Mouse (Mus musculus) kidney, adult 11 months (tissue): ENCODE data around the gene AC131692.1.

Source experiments
- DNase-seq: peaks from one replicate; pipeline ENCODE4 v3.0.0; 2022

The AC131692.1 gene

GRCm38 (mm10) chr19:6094119-6094518, at the start of gene AC131692.1:
AC131692.1 (plus strand) TSS chr19:6094419.
- DNase-seq, result no peak

GRCm38 (mm10) chr19:6045366-6046293, 48.6 kb upstream of the AC131692.1 start:
- no peak for DNase-seq

GRCm38 (mm10) chr19:6046294-6047153, 47.7 kb upstream of the AC131692.1 start, which contains the start of gene Syvn1:
Syvn1 (plus strand) TSS chr19:6046576.
- peak; percentile 95 for DNase-seq

- peak; percentile 23 for DNase-seq
These were observed 46.9 kb upstream of the AC131692.1 start for GRCm38 (mm10) chr19:6047154-6047898.

- DNase-seq, result peak; percentile 23
These were observed 46.4 kb upstream of the AC131692.1 start for GRCm38 (mm10) chr19:6047899-6048166.

GRCm38 (mm10) chr19:6048681-6049410, 45.4 kb upstream of the AC131692.1 start:
- DNase-seq, result peak; percentile 8

- DNase-seq, result peak; percentile 6
These were observed 41.7 kb upstream of the AC131692.1 start for GRCm38 (mm10) chr19:6052516-6052915.

- DNase-seq, result no peak
These were observed 39.9 kb upstream of the AC131692.1 start for GRCm38 (mm10) chr19:6054296-6054695.

- peak; percentile 12 for DNase-seq
These were observed 37.5 kb upstream of the AC131692.1 start for GRCm38 (mm10) chr19:6056696-6057095.

- DNase-seq, result peak; percentile 98
These were observed 36.7 kb upstream of the AC131692.1 start, which contains the start of the genes Mrpl49 and Fau for GRCm38 (mm10) chr19:6057313-6058096. Mrpl49 (minus strand) TSS chr19:6057785. Fau (plus strand) TSS chr19:6057844.

GRCm38 (mm10) chr19:6058513-6058912, 35.7 kb upstream of the AC131692.1 start:
- DNase-seq, result no peak

- DNase-seq, result peak; percentile 55
These were observed 35.3 kb upstream of the AC131692.1 start for GRCm38 (mm10) chr19:6058966-6059365.

GRCm38 (mm10) chr19:6061021-6061533, 33.1 kb upstream of the AC131692.1 start, which contains the start of gene Znhit2:
Znhit2 (plus strand) TSS chr19:6061192.
- DNase-seq, result peak; percentile 96

GRCm38 (mm10) chr19:6061641-6062302, 32.4 kb upstream of the AC131692.1 start:
- DNase-seq, result peak; percentile 50

GRCm38 (mm10) chr19:6062418-6062817, 31.8 kb upstream of the AC131692.1 start:
- DNase-seq, result no peak

- DNase-seq, result no peak
These were observed 31.1 kb upstream of the AC131692.1 start for GRCm38 (mm10) chr19:6063081-6063480.

- DNase-seq, result no peak
These were observed 27.6 kb upstream of the AC131692.1 start for GRCm38 (mm10) chr19:6066571-6066970.

GRCm38 (mm10) chr19:6067011-6067723, 27.1 kb upstream of the AC131692.1 start:
- DNase-seq, result peak; percentile 84

- peak; percentile 93 for DNase-seq
These were observed 26.3 kb upstream of the AC131692.1 start, which contains the start of gene Tm7sf2 for GRCm38 (mm10) chr19:6067724-6068415. Tm7sf2 (minus strand) TSS chr19:6068373.
